13 mouse cellular contexts compared by ENCODE assay signal in the genomic region with DNA sequence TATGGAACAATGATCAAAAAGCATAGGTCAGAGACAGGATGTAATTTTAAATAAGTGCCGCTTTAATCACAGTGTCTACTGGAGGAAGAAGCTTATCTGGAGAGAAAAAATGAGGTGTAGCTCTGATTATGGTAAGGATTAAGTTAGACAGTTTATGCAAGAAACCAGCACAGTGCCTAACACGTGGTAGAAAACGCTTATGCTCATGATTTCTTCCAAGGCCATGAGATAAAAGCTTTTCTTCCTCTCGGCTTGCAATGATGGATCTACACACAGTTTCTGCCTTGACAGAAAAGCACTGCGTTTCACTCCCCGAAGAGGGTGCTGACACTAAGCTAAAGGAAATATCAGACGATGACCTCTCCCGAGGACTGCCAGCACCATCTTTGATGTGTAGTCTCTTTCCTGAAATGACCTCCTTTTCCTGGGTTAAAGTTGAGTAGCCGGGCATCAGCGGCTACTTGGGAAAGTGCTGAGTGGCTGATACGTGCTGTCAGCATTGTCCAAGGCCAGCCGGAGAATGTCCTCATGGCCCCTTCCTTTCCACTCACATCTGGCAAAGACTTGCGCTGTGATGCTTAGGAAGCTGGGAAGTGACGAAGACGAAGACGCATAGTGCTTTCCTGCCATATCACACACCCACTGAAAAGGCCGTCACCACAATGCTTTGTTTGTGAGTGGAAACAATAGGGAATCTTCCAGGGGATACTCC.
DNase-seq lines count a peak whose midpoint lies in the region; ATAC-seq lines count a peak whose summit lies in the region.
"Had no signal": no experiment of that assay in that cellular context is flagged by ENCODE, and none has a peak within 500 bp of the region (broad histone marks: within the 10 kb centered on the region; RNA-seq: fewer than 3 reads in every experiment).

No protein-coding gene starts in this region.

- peak; percentile 58 for ATAC-seq in liver, embryonic 16.5 days (ENCODE audit: low read depth)
- no peak for ATAC-seq in megakaryocyte, adult 5-6 weeks (ENCODE audit: poor library complexity, severe bottlenecking)
- ATAC-seq in megakaryocyte progenitor cell, adult 5-6 weeks (replicated peaks; ENCODE audit: poor library complexity), result no peak
- ATAC-seq: activated CD4-positive, CD25-positive, alpha-beta regulatory T cell, adult 4 months; forebrain, embryonic 13.5 days; midbrain, embryonic 13.5 days had no signal

- H3K4me2 ChIP-seq in liver, embryonic 16.5 days (ENCODE audit: low read depth, low read length), result no peak overlapping the region
- H3K4me2 ChIP-seq: forebrain, embryonic 13.5 days; midbrain, embryonic 13.5 days had no signal

- no peaks in the 10 kb centered on the region for H3K27me3 ChIP-seq in liver, embryonic 16.5 days (ENCODE audit: control insufficient read depth, insufficient read depth, low read depth, low read length)
- H3K27me3 ChIP-seq: forebrain, embryonic 13.5 days; midbrain, embryonic 13.5 days had no signal

- intact Hi-C loops in heart, postnatal 10 days (cut with DNase I), result loop anchor here (5.0 to 10.0 kb wide), 3 partner anchors 71 to 211 kb away; a partner anchor contains a TSS

- 59% methylated on average over 17 of the region's 17 CpGs for WGBS in liver, embryonic 16.5 days (ENCODE audit: insufficient replicate concordance)

- H3K4me1 ChIP-seq in liver, embryonic 16.5 days (ENCODE audit: control insufficient read depth, low read depth, low read length), result no peaks in the 10 kb centered on the region
- H3K4me1 ChIP-seq: forebrain, embryonic 13.5 days; midbrain, embryonic 13.5 days had no signal

- H3K9me3 ChIP-seq in liver, embryonic 16.5 days (replicated peaks; ENCODE audit: control insufficient read depth, low read length), result no peaks in the 10 kb centered on the region
- H3K9me3 ChIP-seq: forebrain, embryonic 13.5 days; midbrain, embryonic 13.5 days had no signal

- no peak overlapping the region for H3K4me3 ChIP-seq in liver, embryonic 16.5 days (ENCODE audit: low read depth, low read length)
- H3K4me3 ChIP-seq: forebrain, embryonic 13.5 days; midbrain, embryonic 13.5 days had no signal

- H3K36me3 ChIP-seq in liver, embryonic 16.5 days (ENCODE audit: control insufficient read depth, insufficient read depth), result no peaks in the 10 kb centered on the region
- H3K36me3 ChIP-seq: midbrain, embryonic 13.5 days had no signal

- H3K27ac ChIP-seq in liver, embryonic 16.5 days (ENCODE audit: low read length), result no peak overlapping the region
- H3K27ac ChIP-seq: forebrain, embryonic 13.5 days; midbrain, embryonic 13.5 days had no signal

- H3K9ac ChIP-seq in liver, embryonic 16.5 days (ENCODE audit: low read depth, low read length), result no peak overlapping the region
- H3K9ac ChIP-seq: forebrain, embryonic 13.5 days; midbrain, embryonic 13.5 days had no signal

- peak; percentile 66 for DNase-seq in adrenal gland, adult 2 months
- DNase-seq in adrenal gland, postnatal 25 days, result peak; percentile 15
- DNase-seq in heart, postnatal 10 days, result peak; percentile 60 to 65
- no peak for DNase-seq in cerebellum, postnatal 14 days
- no peak for DNase-seq in gastrocnemius, postnatal 10 days
- DNase-seq: cerebellum, postnatal 25 days; left cerebral cortex, postnatal 4 days had no signal

Comparison
In these comparisons a context has a peak if more than half of its experiments do, and no peak if none do; other contexts are left out.
1. DNase-seq: peak in adrenal gland, adult 2 months (single experiment), adrenal gland, postnatal 25 days (single experiment) and heart, postnatal 10 days (2 of 2); none in cerebellum, postnatal 14 days (0 of 2) and gastrocnemius, postnatal 10 days (single experiment).